Mouse (Mus musculus) lung, embryonic 14.5 days (tissue): ENCODE measurements around the gene Dmrtc2. TPM values are rescaled to one million over a fixed set of nuclear protein-coding genes. Genes with fewer than 3 reads are reported as not detected.

ENCODE experiments used
- ATAC-seq: fragments of 200-750 bp; cut with Nextera tagmentation; 2 replicates; pipeline ENCODE4 v1.8.0; 2017; ENCODE audit warnings: mild to moderate bottlenecking, moderate TSS enrichment, moderate library complexity; ENCODE audit not compliant: insufficient read depth
- DNase-seq: peaks from one replicate; pipeline ENCODE4 v3.0.0-alpha.2; 2015
- H3K27ac ChIP-seq: fragments of 300-500 bp; sonication (generic); 2 replicates; pipeline ENCODE4 v1.5.1; 2014; ENCODE audit warnings: low read depth, mild to moderate bottlenecking, moderate library complexity
- H3K27me3 ChIP-seq: fragments of 300-500 bp; sonication (generic); 2 replicates; pipeline ENCODE4 v1.6.1; 2014; ENCODE audit warnings: low read length, control low read depth; ENCODE audit not compliant: insufficient read depth
- H3K36me3 ChIP-seq: fragments of 300-500 bp; sonication (generic); 2 replicates; pipeline ENCODE4 v1.6.1; 2014; ENCODE audit warnings: control low read depth; ENCODE audit not compliant: insufficient read depth
- H3K4me1 ChIP-seq: fragments of 300-500 bp; sonication (generic); 2 replicates; pipeline ENCODE4 v1.6.1; 2014; ENCODE audit warnings: antibody characterized with exemption, control low read depth; ENCODE audit not compliant: insufficient read depth
- H3K4me2 ChIP-seq: fragments of 300-500 bp; sonication (generic); 2 replicates; pipeline ENCODE4 v1.6.1; 2014; ENCODE audit warnings: mild to moderate bottlenecking
- H3K4me3 ChIP-seq: fragments of 300-500 bp; sonication (generic); 2 replicates; pipeline ENCODE4 v1.5.1; 2014; ENCODE audit warnings: low read depth, low read length
- H3K9ac ChIP-seq: fragments of 300-500 bp; sonication (generic); 2 replicates; pipeline ENCODE4 v1.6.1; 2014
- H3K9me3 ChIP-seq: fragments of 300-500 bp; sonication (generic); 2 replicates; pipeline ENCODE4 v1.6.1; 2016; ENCODE audit warnings: low read depth, low read length, control low read depth
- CTCF ChIP-seq: IDR thresholded peaks from 2 replicates; pipeline ENCODE4 v1.5.1; 2016; ENCODE audit warnings: antibody characterized with exemption, low read depth
- WGBS: fragments of 180-500 bp; shearing (Covaris S2); extraction: QIAGEN DNeasy Blood & Tissue Kit; methylation state at CpG from one replicate; pipeline ENCODE4 v1.1.7; 2014; 5-methylcytosine and 5-hydroxymethylcytosine counted together
- polyA plus RNA-seq: library from polyadenylated mRNA; unstranded; fragments of >200 nt; fragmentation: Nextera tagmentation; extraction: Ambion mirVana; gene quantifications from 2 replicates; pipeline ENCODE4 v1.2.1, GENCODE M21; 2014

Dmrtc2 gene
- polyA plus RNA-seq, 1 experiment from 2014 or later = not detected

DNA sequence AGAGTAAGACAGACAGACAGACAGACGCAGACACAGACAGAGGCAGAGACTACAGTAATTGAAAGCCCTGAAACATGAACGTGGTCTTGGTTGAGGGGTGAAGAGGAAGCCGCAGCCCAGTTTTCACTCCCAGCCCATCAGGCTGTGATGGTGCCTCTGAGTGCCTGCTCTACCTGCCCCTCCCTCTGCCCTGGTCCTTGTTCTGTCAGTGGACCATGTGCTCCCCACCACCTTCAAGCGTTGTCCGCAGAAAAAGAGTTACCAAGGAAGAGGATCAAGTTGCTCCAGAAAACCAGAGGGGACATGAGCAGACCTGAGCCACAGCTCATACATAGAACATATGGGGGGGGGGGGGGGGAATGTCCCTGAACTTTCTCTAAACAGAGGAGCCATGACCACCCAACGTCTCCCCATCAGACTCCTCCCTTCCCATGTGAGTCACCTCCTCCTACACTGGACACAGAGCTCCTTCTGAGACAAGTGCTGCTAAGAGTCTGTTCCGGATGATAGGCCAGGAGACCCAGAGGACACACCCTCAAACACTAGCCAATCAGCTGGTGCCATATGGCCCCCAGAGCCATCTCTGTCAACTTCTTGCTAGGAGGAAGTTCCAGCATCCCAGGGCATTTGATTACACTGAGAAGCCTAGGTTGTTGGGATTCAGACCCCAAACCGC lies 17.2 kb upstream of the Dmrtc2 start:
- WGBS = 66% methylated on average over 8 of the region's 8 CpGs
- Histone ChIP-seq H3K9ac (no peak overlapping the region), H3K27me3 (no peaks in the 10 kb centered on the region), H3K4me1 (no peaks in the 10 kb centered on the region), H3K36me3 (no peaks in the 10 kb centered on the region), H3K27ac (no peak overlapping the region; the same call in 1 of the 2 replicates), H3K9me3 (no peaks in the 10 kb centered on the region), H3K4me2 (no peak overlapping the region), H3K4me3 (no peak overlapping the region)
- peak; percentile 72 for ATAC-seq
- no peak for TF ChIP-seq CTCF
- DNase-seq = no peak

DNA sequence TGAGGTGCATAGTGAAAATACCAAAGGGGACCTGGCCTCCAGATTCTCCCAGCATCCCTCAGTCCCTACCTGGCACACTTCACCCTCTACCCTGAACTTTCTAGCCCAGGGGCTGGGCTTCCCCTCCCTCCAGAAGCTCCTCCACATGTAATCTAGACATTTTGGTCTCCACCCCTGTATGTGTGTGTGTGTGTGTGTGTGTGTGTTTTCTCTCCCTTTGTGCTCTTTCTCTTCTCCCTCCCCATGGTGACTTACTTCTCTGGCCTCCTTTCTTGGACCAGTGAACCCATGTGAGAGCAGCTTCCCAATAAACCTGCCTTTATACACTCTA lies 16.7 kb upstream of the Dmrtc2 start:
- H3K4me1 ChIP-seq = no peaks in the 10 kb centered on the region
- H3K27ac ChIP-seq = no peak overlapping the region; the same call in 1 of the 2 replicates
- no peak for TF ChIP-seq CTCF
- H3K36me3 ChIP-seq = no peaks in the 10 kb centered on the region
- peak; percentile 33; the same call in 1 of the 2 replicates for ATAC-seq
- no peaks in the 10 kb centered on the region for H3K27me3 ChIP-seq
- H3K4me3 ChIP-seq = no peak overlapping the region
- H3K4me2 ChIP-seq = no peak overlapping the region
- no peak overlapping the region for H3K9ac ChIP-seq
- no peaks in the 10 kb centered on the region for H3K9me3 ChIP-seq
- no peak for DNase-seq

DNA sequence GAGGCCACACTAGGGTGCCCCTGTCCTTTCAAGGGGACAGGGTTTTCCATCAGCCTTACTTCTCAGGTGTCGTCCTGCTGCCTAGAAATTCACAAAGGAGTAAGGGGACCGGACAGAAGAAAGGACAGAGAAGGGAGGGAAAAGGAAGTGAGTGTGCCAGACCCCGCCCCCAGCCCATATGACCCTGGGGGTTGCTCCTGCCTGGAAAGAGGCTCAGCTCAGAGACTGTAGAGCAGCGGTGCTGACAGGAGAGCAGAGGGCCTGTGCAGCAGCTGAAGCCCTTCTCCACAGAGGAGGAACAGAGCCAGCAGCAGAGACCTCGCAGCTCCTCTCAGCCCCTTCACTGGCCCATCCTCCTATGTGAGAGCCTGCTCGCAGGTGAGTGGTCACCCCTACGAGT lies 16.2 kb upstream of the Dmrtc2 start:
- DNase-seq (no peak), ATAC-seq (no peak)
- H3K9ac ChIP-seq = no peak overlapping the region
- WGBS = 22% methylated on average over 7 of the region's 7 CpGs
- H3K9me3 ChIP-seq = no peaks in the 10 kb centered on the region
- H3K4me2 ChIP-seq = no peak overlapping the region
- TF ChIP-seq CTCF = no peak
- H3K36me3 ChIP-seq = no peaks in the 10 kb centered on the region
- H3K4me1 ChIP-seq = no peaks in the 10 kb centered on the region
- H3K27ac ChIP-seq = no peak overlapping the region; the same call in 1 of the 2 replicates
- H3K27me3 ChIP-seq = no peaks in the 10 kb centered on the region
- no peak overlapping the region for H3K4me3 ChIP-seq

DNA sequence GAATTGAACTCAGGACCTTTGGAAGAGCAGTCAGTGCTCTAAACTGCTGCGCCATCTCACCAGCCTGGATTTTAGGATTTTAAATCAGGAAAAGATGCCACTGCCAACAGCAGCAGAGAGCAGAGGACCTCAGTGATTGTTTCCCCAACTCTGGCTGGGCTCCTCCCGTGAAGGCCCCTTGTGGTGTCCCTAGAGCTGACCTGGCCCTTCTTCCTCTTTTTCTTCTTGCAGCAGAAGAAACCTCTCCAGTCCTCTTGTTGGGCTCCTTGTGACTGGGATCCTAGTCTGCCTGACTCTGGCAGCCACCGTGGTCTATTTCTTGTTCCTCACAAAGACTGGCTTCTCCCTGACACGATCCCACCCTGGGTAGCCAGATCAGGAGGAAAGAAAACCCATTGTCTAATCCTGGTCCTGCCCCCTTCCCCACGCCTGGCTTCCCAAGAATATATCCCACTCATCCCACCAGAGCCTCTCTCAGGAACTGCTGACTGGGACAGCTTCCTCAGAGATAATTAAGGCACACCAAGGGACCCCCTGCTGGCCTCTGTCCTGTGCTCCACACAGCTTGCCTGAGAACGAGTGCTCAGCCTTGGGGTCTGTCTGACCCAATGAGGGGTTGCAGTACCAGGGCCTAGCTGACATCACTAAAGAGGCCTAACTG lies 13.3 kb upstream of the Dmrtc2 start:
- 49% methylated on average over 6 of the region's 6 CpGs for WGBS
- Histone ChIP-seq H3K4me1 (no peaks in the 10 kb centered on the region), H3K27ac (no peak overlapping the region), H3K9me3 (no peaks in the 10 kb centered on the region), H3K4me2 (no peak overlapping the region), H3K9ac (no peak overlapping the region), H3K36me3 (no peaks in the 10 kb centered on the region), H3K27me3 (no peaks in the 10 kb centered on the region), H3K4me3 (no peak overlapping the region)
- TF ChIP-seq CTCF = no peak
- ATAC-seq (no peak), DNase-seq (no peak)

DNA sequence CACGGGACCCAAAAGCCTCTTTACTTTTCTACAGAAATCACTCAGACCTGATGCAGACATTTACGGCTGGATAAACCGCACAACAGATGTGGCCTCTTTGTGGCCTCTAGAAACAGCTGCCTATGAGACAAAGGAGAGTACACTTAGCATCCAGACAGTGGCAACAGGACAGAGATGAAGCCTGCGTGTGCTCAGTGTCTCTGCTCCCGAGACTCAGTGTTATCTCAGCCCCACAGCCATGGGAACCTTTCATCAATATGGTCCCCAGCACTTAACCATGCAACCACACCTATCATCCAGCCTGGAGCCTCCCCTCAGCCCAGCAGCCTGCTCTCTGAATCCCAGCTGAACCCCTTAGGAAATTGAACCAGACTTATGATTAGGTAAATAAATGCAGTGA lies 10.6 kb upstream of the Dmrtc2 start:
- Histone ChIP-seq H3K9me3 (no peaks in the 10 kb centered on the region), H3K9ac (no peak overlapping the region), H3K4me3 (no peak overlapping the region), H3K36me3 (no peaks in the 10 kb centered on the region), H3K27ac (no peak overlapping the region), H3K4me2 (no peak overlapping the region), H3K27me3 (no peaks in the 10 kb centered on the region), H3K4me1 (no peaks in the 10 kb centered on the region)
- WGBS = 66% methylated on average over 5 of the region's 5 CpGs
- ATAC-seq (no peak), DNase-seq (no peak)
- no peak for TF ChIP-seq CTCF

DNA sequence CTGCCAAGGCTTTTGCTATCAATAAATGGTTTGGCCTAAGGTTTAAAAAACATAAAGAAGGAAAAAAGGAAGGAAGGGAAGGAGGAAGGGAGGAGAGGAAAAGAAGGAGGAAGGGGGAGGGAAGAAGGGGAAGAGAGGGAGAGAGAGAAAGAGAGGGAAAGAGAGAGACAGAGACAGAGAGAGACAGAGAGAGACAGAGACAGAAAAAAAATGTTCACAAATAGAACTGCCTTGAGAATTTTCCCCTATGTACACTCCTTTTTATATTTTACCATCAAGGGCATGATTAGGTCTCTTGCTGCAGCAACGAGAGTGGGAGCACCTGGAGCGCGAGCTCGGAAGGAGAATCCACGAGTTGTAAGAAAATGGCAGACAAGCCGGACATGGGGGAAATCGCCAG lies 7.9 kb upstream of the Dmrtc2 start, which contains the start of gene Gm9844:
TSS of gene Gm9844 (plus strand) at position 301 of the 400 bp plus-strand sequence.
- 78% methylated on average over 7 of the region's 7 CpGs for WGBS
- no peak within 1 kb of the TSS for H3K4me3 ChIP-seq
- H3K9me3 ChIP-seq = no peaks in the 10 kb centered on the region
- no peak within 1 kb of the TSS for H3K27ac ChIP-seq
- H3K9ac ChIP-seq = no peak within 1 kb of the TSS
- no peak for DNase-seq
- H3K27me3 ChIP-seq = no peaks in the 10 kb centered on the region
- H3K4me1 ChIP-seq = no peaks in the 10 kb centered on the region
- no peaks in the 10 kb centered on the region for H3K36me3 ChIP-seq
- H3K4me2 ChIP-seq = no peak within 1 kb of the TSS
- ATAC-seq = no peak
- TF ChIP-seq CTCF = no peak

DNA sequence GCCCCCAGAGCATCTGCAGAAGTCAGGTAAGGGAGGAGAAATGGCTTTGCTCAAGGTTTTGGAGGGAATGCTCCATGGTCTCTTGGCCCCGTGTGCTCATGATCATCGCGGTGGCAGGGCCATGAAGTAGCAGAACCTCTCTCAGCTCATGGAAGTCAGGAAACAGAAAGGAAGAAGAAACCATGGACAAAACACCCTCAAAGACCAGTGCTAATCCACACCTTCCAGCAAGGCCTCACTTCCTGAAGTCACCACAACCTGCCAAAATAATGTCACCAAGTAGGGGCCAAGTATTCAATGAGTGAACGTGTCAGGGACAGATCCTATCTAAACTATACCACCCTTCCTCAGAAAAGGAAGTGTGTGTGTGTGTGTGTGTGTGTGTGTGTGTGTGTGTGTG lies 7.0 kb upstream of the Dmrtc2 start:
- no peak overlapping the region for H3K4me2 ChIP-seq
- no peak for DNase-seq
- no peaks in the 10 kb centered on the region for H3K27me3 ChIP-seq
- no peak overlapping the region for H3K4me3 ChIP-seq
- TF ChIP-seq CTCF = no peak
- no peaks in the 10 kb centered on the region for H3K4me1 ChIP-seq
- no peak overlapping the region for H3K27ac ChIP-seq
- 73% methylated on average over 4 of the region's 4 CpGs for WGBS
- no peaks in the 10 kb centered on the region for H3K36me3 ChIP-seq
- ATAC-seq = no peak
- H3K9ac ChIP-seq = no peak overlapping the region
- H3K9me3 ChIP-seq = no peaks in the 10 kb centered on the region
